Mouse (Mus musculus) lung, postnatal 0 days (tissue): ENCODE measurements around the gene Sirt2.

Experiments used
- CTCF ChIP-seq: IDR thresholded peaks from 2 replicates; pipeline ENCODE4 v1.5.1; 2016; ENCODE audit warnings: antibody characterized with exemption, mild to moderate bottlenecking
- EP300 ChIP-seq: IDR thresholded peaks from 2 replicates; pipeline ENCODE4 v1.6.1; 2016; ENCODE audit warnings: antibody characterized with exemption, mild to moderate bottlenecking, control low read depth

DNA sequence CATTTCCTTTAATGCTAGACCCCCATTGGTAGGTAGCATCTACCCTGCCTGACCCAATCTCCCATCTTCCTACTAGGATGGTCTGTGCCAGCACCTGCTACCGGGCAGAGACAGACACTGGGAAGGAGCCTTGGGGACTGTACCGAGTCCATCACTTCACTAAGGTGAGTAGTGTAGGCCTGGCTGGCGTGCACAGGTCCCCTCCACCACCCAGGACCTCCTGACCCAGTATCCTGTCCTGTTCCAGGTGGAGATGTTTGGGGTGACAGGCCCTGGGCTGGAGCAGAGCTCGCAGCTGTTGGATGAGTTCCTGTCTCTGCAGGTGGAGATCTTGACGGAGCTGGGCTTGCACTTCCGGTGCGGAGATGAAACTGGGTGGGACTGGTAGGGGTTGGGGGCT, 16.6 kb upstream of the Sirt2 start:
- TF ChIP-seq CTCF = no peak
- TF ChIP-seq EP300 = no peak
